Mouse (Mus musculus): ENCODE data around the gene Padi1.

DNA sequence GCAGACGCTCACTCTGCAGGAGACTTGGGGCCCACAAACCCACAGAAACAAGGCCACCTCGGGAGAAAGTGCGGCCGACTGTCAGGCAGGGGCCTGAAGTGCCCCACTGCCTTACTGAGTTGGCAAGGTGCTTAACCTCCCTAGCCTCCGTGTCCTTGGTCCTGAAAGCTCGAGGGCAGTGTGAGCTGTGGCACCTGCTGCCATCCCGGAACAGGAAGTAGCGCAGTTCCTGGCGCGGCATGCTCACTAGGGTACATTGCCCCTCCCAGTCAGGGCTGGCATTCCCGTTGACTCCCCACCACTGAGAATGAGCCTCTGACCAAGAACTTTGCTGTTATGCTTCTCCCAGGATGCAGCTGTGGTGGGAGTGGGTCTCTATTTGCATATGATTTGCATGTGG, 19.6 kb downstream of the Padi1 start:
- TF ChIP-seq CTCF (IDR thresholded peaks at IDR 0.05; ENCODE audit: low read depth, low read length), result no peak
- no peak for TF ChIP-seq POLR2A (IDR thresholded peaks at IDR 0.05; ENCODE audit: extremely low read depth, insufficient read depth, low read length)
